Mouse (Mus musculus) limb, embryonic 13.5 days (tissue): Measurements from ENCODE around the gene Abhd14a. TPM values are rescaled to one million over a fixed set of nuclear protein-coding genes. Genes with fewer than 3 reads are reported as not detected.
A peak's percentile ranks its signal among the peaks of the same experiment; 100 is the strongest.
"Not testable (repeated sequence)": the region's sequence is repeated elsewhere in the genome, so short reads cannot be mapped to it uniquely, and the experiment has no call there.

ENCODE experiments used
- ATAC-seq: fragments of 200-750 bp; cut with Nextera tagmentation; 2 replicates; pipeline ENCODE4 v1.8.0; 2017; ENCODE audit warnings: low read depth, moderate number of reproducible peaks, moderate TSS enrichment; ENCODE audit not compliant: low FRiP score
- H3K27ac ChIP-seq: fragments of 300-500 bp; sonication (generic); 2 replicates; pipeline ENCODE4 v1.5.1; 2015; ENCODE audit warnings: inconsistent platforms, mild to moderate bottlenecking, moderate library complexity
- H3K27me3 ChIP-seq: fragments of 300-500 bp; sonication (generic); 2 replicates; pipeline ENCODE4 v1.6.1; 2015; ENCODE audit warnings: mild to moderate bottlenecking, inconsistent platforms
- H3K36me3 ChIP-seq: fragments of 300-500 bp; sonication (generic); 2 replicates; pipeline ENCODE4 v1.6.1; 2015; ENCODE audit warnings: inconsistent platforms, mild to moderate bottlenecking, moderate library complexity
- H3K4me1 ChIP-seq: fragments of 300-500 bp; sonication (generic); 2 replicates; pipeline ENCODE4 v1.6.1; 2015; ENCODE audit warnings: inconsistent platforms
- H3K4me2 ChIP-seq: fragments of 300-500 bp; sonication (generic); replicated peaks from 2 replicates; pipeline ENCODE4 v1.6.1; 2015; ENCODE audit warnings: inconsistent platforms, mild to moderate bottlenecking, moderate library complexity
- H3K4me3 ChIP-seq: fragments of 300-500 bp; sonication (generic); 2 replicates; pipeline ENCODE4 v1.5.1; 2015; ENCODE audit warnings: moderate library complexity, mild to moderate bottlenecking, inconsistent platforms
- H3K9ac ChIP-seq: fragments of 300-500 bp; sonication (generic); 2 replicates; pipeline ENCODE4 v1.6.1; 2015; ENCODE audit warnings: mild to moderate bottlenecking, inconsistent platforms
- H3K9me3 ChIP-seq: fragments of 300-500 bp; sonication (generic); 2 replicates; pipeline ENCODE4 v1.6.1; 2016; ENCODE audit warnings: inconsistent platforms
- WGBS: fragments of 180-500 bp; shearing (Covaris S2); methylation state at CpG from one replicate; pipeline ENCODE4 v1.1.7; 2015; 5-methylcytosine and 5-hydroxymethylcytosine counted together
- polyA plus RNA-seq: library from polyadenylated mRNA; unstranded; fragments of >200 nt; fragmentation: Nextera tagmentation; extraction: Ambion mirVana; gene quantifications from 2 replicates; pipeline ENCODE4 v1.2.1, GENCODE M21; 2015

Abhd14a gene
- 73.3 and 75.5 TPM in 2 replicates for polyA plus RNA-seq

- under 1% methylated on average over 24 of the region's 24 CpGs for WGBS
- Histone ChIP-seq H3K9me3 (no peaks in the 10 kb centered on the region), H3K4me3 (peak within 1 kb of the TSS; percentile 68), H3K36me3 (peaks cover 7% of the 10 kb centered on the region), H3K4me1 (peaks cover 64% of the 10 kb centered on the region), H3K9ac (peak within 1 kb of the TSS; percentile 76), H3K27ac (peak within 1 kb of the TSS; percentile 72; the same call in 1 of the 2 replicates), H3K4me2 (peak within 1 kb of the TSS; percentile 83), H3K27me3 (no peaks in the 10 kb centered on the region)
- ATAC-seq: peak; percentile 88
These were observed at the start of gene Abhd14a, which contains the start of gene Abhd14b for GRCm38 (mm10) chr9:106447348-106447747. Gene Abhd14a, minus strand, starts transcription at chr9:106447678. Gene Abhd14b, plus strand, starts transcription at chr9:106447459.

GRCm38 (mm10) chr9:106487602-106488001 is 40.1 kb upstream of the Abhd14a start:
- not testable (repeated sequence) for H3K9ac ChIP-seq, H3K4me1 ChIP-seq, H3K4me2 ChIP-seq, H3K9me3 ChIP-seq, ATAC-seq, H3K4me3 ChIP-seq, H3K27me3 ChIP-seq, H3K27ac ChIP-seq
- H3K36me3 ChIP-seq: peaks cover 40% of the 10 kb centered on the region
- WGBS: 82% methylated on average over 6 of the region's 6 CpGs

- 87% methylated on average over 10 of the region's 10 CpGs for WGBS
- Histone ChIP-seq H3K4me2 (no peak overlapping the region), H3K27ac (no peak overlapping the region), H3K4me3 (no peak overlapping the region), H3K9ac (no peak overlapping the region), H3K27me3 (no peaks in the 10 kb centered on the region), H3K4me1 (no peaks in the 10 kb centered on the region), H3K36me3 (peaks cover 60% of the 10 kb centered on the region), H3K9me3 (no peaks in the 10 kb centered on the region)
- no peak for ATAC-seq
These were observed 37.6 kb upstream of the Abhd14a start for GRCm38 (mm10) chr9:106485076-106485475.

- ATAC-seq: no peak
- peaks cover 68% of the 10 kb centered on the region for H3K36me3 ChIP-seq
These were observed 36.1 kb upstream of the Abhd14a start for GRCm38 (mm10) chr9:106483606-106484005.

GRCm38 (mm10) chr9:106483136-106483535 is 35.7 kb upstream of the Abhd14a start:
- ATAC-seq: no peak
- no peak overlapping the region for H3K4me3 ChIP-seq
- H3K36me3 ChIP-seq: peaks cover 68% of the 10 kb centered on the region
- no peak overlapping the region for H3K9ac ChIP-seq
- H3K27me3 ChIP-seq: no peaks in the 10 kb centered on the region
- no peak overlapping the region for H3K4me2 ChIP-seq
- H3K4me1 ChIP-seq: peaks cover 2% of the 10 kb centered on the region
- WGBS: 93% methylated on average over 10 of the region's 10 CpGs
- no peak overlapping the region for H3K27ac ChIP-seq
- no peaks in the 10 kb centered on the region for H3K9me3 ChIP-seq

More at GRCm38 (mm10) chr9:106483606-106484005, 36.1 kb upstream of the Abhd14a start:
- no peak overlapping the region for H3K27ac ChIP-seq
- H3K9me3 ChIP-seq: no peaks in the 10 kb centered on the region
- H3K9ac ChIP-seq: no peak overlapping the region
- no peaks in the 10 kb centered on the region for H3K4me1 ChIP-seq
- no peak overlapping the region for H3K4me3 ChIP-seq
- WGBS: 90% methylated on average over 17 of the region's 17 CpGs
- H3K27me3 ChIP-seq: no peaks in the 10 kb centered on the region
- H3K4me2 ChIP-seq: no peak overlapping the region

- 85% methylated on average over 17 of the region's 17 CpGs for WGBS
These were observed 35.2 kb upstream of the Abhd14a start for GRCm38 (mm10) chr9:106482578-106483115.

GRCm38 (mm10) chr9:106481676-106482075 is 34.2 kb upstream of the Abhd14a start:
- Histone ChIP-seq H3K36me3 (peaks cover 68% of the 10 kb centered on the region), H3K27me3 (no peaks in the 10 kb centered on the region), H3K4me3 (no peak overlapping the region), H3K9me3 (no peaks in the 10 kb centered on the region), H3K27ac (no peak overlapping the region), H3K4me1 (peaks cover 9% of the 10 kb centered on the region), H3K9ac (no peak overlapping the region), H3K4me2 (no peak overlapping the region)
- WGBS: 94% methylated on average over 13 of the region's 13 CpGs
- no peak for ATAC-seq

More at GRCm38 (mm10) chr9:106482578-106483115, 35.2 kb upstream of the Abhd14a start:
- peaks cover 7% of the 10 kb centered on the region for H3K4me1 ChIP-seq
- no peak overlapping the region for H3K4me3 ChIP-seq
- ATAC-seq: no peak
- H3K27ac ChIP-seq: no peak overlapping the region
- no peak overlapping the region for H3K4me2 ChIP-seq
- peaks cover 68% of the 10 kb centered on the region for H3K36me3 ChIP-seq
- H3K9ac ChIP-seq: no peak overlapping the region
- H3K27me3 ChIP-seq: no peaks in the 10 kb centered on the region
- no peaks in the 10 kb centered on the region for H3K9me3 ChIP-seq

- Histone ChIP-seq H3K4me3 (no peak overlapping the region), H3K36me3 (peaks cover 63% of the 10 kb centered on the region), H3K27ac (no peak overlapping the region), H3K4me2 (no peak overlapping the region), H3K27me3 (no peaks in the 10 kb centered on the region), H3K9me3 (no peaks in the 10 kb centered on the region), H3K9ac (no peak overlapping the region; the same call in 1 of the 2 replicates), H3K4me1 (peaks cover 15% of the 10 kb centered on the region)
- no peak for ATAC-seq
- 94% methylated on average over 15 of the region's 15 CpGs for whole genome bisulfite sequencing
These were observed 33.6 kb upstream of the Abhd14a start for GRCm38 (mm10) chr9:106481075-106481474.

- Histone ChIP-seq H3K4me3 (no peak overlapping the region), H3K36me3 (peaks cover 58% of the 10 kb centered on the region), H3K9ac (no peak overlapping the region), H3K4me1 (peaks cover 19% of the 10 kb centered on the region), H3K4me2 (no peak overlapping the region), H3K9me3 (no peaks in the 10 kb centered on the region), H3K27ac (no peak overlapping the region), H3K27me3 (no peaks in the 10 kb centered on the region)
- WGBS: 88% methylated on average over 7 of the region's 7 CpGs
- no peak for ATAC-seq
These were observed 33.1 kb upstream of the Abhd14a start for GRCm38 (mm10) chr9:106480541-106480940.

- peaks cover 33% of the 10 kb centered on the region for H3K36me3 ChIP-seq
- H3K9me3 ChIP-seq: no peaks in the 10 kb centered on the region
- H3K4me2 ChIP-seq: peak overlapping the region; percentile 97
- ATAC-seq: no peak
- WGBS: 83% methylated on average over 9 of the region's 9 CpGs
- peaks cover 34% of the 10 kb centered on the region for H3K4me1 ChIP-seq
- H3K27me3 ChIP-seq: no peaks in the 10 kb centered on the region
- H3K4me3 ChIP-seq: peak overlapping the region; percentile 79
- H3K9ac ChIP-seq: peak overlapping the region; percentile 80
- H3K27ac ChIP-seq: no peak overlapping the region
These were observed 30.6 kb upstream of the Abhd14a start for GRCm38 (mm10) chr9:106478101-106478500.

- peak overlapping the region; percentile 10; the same call in 1 of the 2 replicates for H3K27ac ChIP-seq
- no peaks in the 10 kb centered on the region for H3K27me3 ChIP-seq
- no peaks in the 10 kb centered on the region for H3K9me3 ChIP-seq
- H3K4me2 ChIP-seq: peak overlapping the region; percentile 97
- H3K36me3 ChIP-seq: peaks cover 29% of the 10 kb centered on the region
- ATAC-seq: no peak
- 4% methylated on average over 16 of the region's 16 CpGs for WGBS
- H3K4me1 ChIP-seq: peaks cover 34% of the 10 kb centered on the region
- peak overlapping the region; percentile 79 for H3K4me3 ChIP-seq
- H3K9ac ChIP-seq: peak overlapping the region; percentile 80
These were observed 30.2 kb upstream of the Abhd14a start for GRCm38 (mm10) chr9:106477649-106478048.

- H3K9me3 ChIP-seq: no peaks in the 10 kb centered on the region
- peak within 1 kb of the TSS; percentile 79 for H3K4me3 ChIP-seq
- peaks cover 34% of the 10 kb centered on the region for H3K4me1 ChIP-seq
- H3K4me2 ChIP-seq: peak within 1 kb of the TSS; percentile 97
- H3K27me3 ChIP-seq: no peaks in the 10 kb centered on the region
- under 1% methylated on average over 41 of the region's 41 CpGs for WGBS
- peak; percentile 99 for ATAC-seq
- peaks cover 25% of the 10 kb centered on the region for H3K36me3 ChIP-seq
- H3K27ac ChIP-seq: peak within 1 kb of the TSS; percentile 62
- peak within 1 kb of the TSS; percentile 80 for H3K9ac ChIP-seq
These were observed 29.5 kb upstream of the Abhd14a start, which contains the start of gene Parp3 for GRCm38 (mm10) chr9:106476924-106477484. Gene Parp3, minus strand, starts transcription at chr9:106476949.
